Mouse (Mus musculus) lung, embryonic 16.5 days (tissue): ENCODE measurements around the gene Adig. TPM values are rescaled to one million over a fixed set of nuclear protein-coding genes. Genes with fewer than 3 reads are reported as not detected.

Experiments used
- ATAC-seq: fragments of 200-750 bp; cut with Nextera tagmentation; 2 replicates; pipeline ENCODE4 v1.8.0; 2017; ENCODE audit warnings: low read depth, mild to moderate bottlenecking, moderate library complexity
- H3K27ac ChIP-seq: fragments of 300-500 bp; sonication (generic); 2 replicates; pipeline ENCODE4 v1.5.1; 2014; ENCODE audit warnings: mild to moderate bottlenecking, control low read depth, low read length
- H3K27me3 ChIP-seq: fragments of 300-500 bp; sonication (generic); 2 replicates; pipeline ENCODE4 v1.6.1; 2014; ENCODE audit warnings: low read depth, low read length, mixed read lengths; ENCODE audit not compliant: control insufficient read depth, insufficient read depth
- H3K36me3 ChIP-seq: fragments of 300-500 bp; sonication (generic); 2 replicates; pipeline ENCODE4 v1.6.1; 2014; ENCODE audit warnings: low read length; ENCODE audit not compliant: control insufficient read depth, insufficient read depth
- H3K4me1 ChIP-seq: fragments of 300-500 bp; sonication (generic); replicated peaks from 2 replicates; pipeline ENCODE4 v1.6.1; 2014; ENCODE audit warnings: low read length, mixed read lengths; ENCODE audit not compliant: control insufficient read depth, insufficient read depth
- H3K4me2 ChIP-seq: fragments of 300-500 bp; sonication (generic); 2 replicates; pipeline ENCODE4 v1.6.1; 2014; ENCODE audit warnings: low read depth, low read length, control low read depth
- H3K4me3 ChIP-seq: fragments of 300-500 bp; sonication (generic); 2 replicates; pipeline ENCODE4 v1.5.1; 2014; ENCODE audit warnings: mild to moderate bottlenecking, low read length, control low read depth
- H3K9ac ChIP-seq: fragments of 300-500 bp; sonication (generic); 2 replicates; pipeline ENCODE4 v1.6.1; 2014; ENCODE audit warnings: low read length, control low read depth
- H3K9me3 ChIP-seq: fragments of 300-500 bp; sonication (generic); 2 replicates; pipeline ENCODE4 v1.6.1; 2016; ENCODE audit warnings: low read length; ENCODE audit not compliant: control insufficient read depth
- WGBS: fragments of 180-500 bp; shearing (Covaris S2); extraction: QIAGEN DNeasy Blood & Tissue Kit; methylation state at CpG from one replicate; pipeline ENCODE4 v1.1.7; 2014; 5-methylcytosine and 5-hydroxymethylcytosine counted together
- polyA plus RNA-seq: library from polyadenylated mRNA; unstranded; fragments of >200 nt; fragmentation: Nextera tagmentation; extraction: Ambion mirVana; gene quantifications from 2 replicates; pipeline ENCODE4 v1.2.1, GENCODE M21; 2015

Adig gene
- polyA plus RNA-seq, 1 experiment from 2014 or later = not detected

GRCm38 (mm10) chr2:158506475-158506874 lies 4.1 kb downstream of the Adig start:
- Histone ChIP-seq H3K9me3 (no peaks in the 10 kb centered on the region), H3K4me1 (peaks cover 7% of the 10 kb centered on the region; the same call in 1 of the 2 replicates), H3K36me3 (no peaks in the 10 kb centered on the region), H3K4me2 (no peak overlapping the region), H3K27me3 (no peaks in the 10 kb centered on the region), H3K4me3 (no peak overlapping the region), H3K27ac (no peak overlapping the region), H3K9ac (no peak overlapping the region)
- 77% methylated on average over 5 of the region's 5 CpGs for WGBS
- no peak for ATAC-seq

GRCm38 (mm10) chr2:158507046-158507445 lies 4.6 kb downstream of the Adig start:
- H3K27me3 ChIP-seq = no peaks in the 10 kb centered on the region
- H3K4me1 ChIP-seq = peaks cover 7% of the 10 kb centered on the region; the same call in 1 of the 2 replicates
- 93% methylated on average over 10 of the region's 10 CpGs for WGBS
- no peak for ATAC-seq
- no peak overlapping the region for H3K4me2 ChIP-seq
- no peak overlapping the region for H3K27ac ChIP-seq
- H3K4me3 ChIP-seq = no peak overlapping the region
- no peaks in the 10 kb centered on the region for H3K9me3 ChIP-seq
- H3K36me3 ChIP-seq = no peaks in the 10 kb centered on the region
- no peak overlapping the region for H3K9ac ChIP-seq

GRCm38 (mm10) chr2:158510665-158511064 lies 8.3 kb downstream of the Adig start:
- ATAC-seq = peak; percentile 75
- Histone ChIP-seq H3K4me1 (peaks cover 5% of the 10 kb centered on the region), H3K36me3 (no peaks in the 10 kb centered on the region), H3K27ac (no peak overlapping the region), H3K9ac (no peak overlapping the region), H3K27me3 (no peaks in the 10 kb centered on the region), H3K4me2 (no peak overlapping the region), H3K9me3 (no peaks in the 10 kb centered on the region), H3K4me3 (no peak overlapping the region)
- 55% methylated on average over 6 of the region's 6 CpGs for WGBS

- 69% methylated on average over 10 of the region's 10 CpGs for WGBS
Measured at GRCm38 (mm10) chr2:158512528-158512927, 10.1 kb downstream of the Adig start, which contains the start of gene Arhgap40. Arhgap40 (plus strand) TSS chr2:158512796.

GRCm38 (mm10) chr2:158513821-158514336 lies 11.5 kb downstream of the Adig start:
- H3K4me2 ChIP-seq = no peak overlapping the region
- peaks cover 8% of the 10 kb centered on the region for H3K4me1 ChIP-seq
- no peaks in the 10 kb centered on the region for H3K27me3 ChIP-seq
- no peak overlapping the region for H3K27ac ChIP-seq
- 62% methylated on average over 12 of the region's 12 CpGs for WGBS
- no peak overlapping the region for H3K4me3 ChIP-seq
- ATAC-seq = no peak
- no peak overlapping the region for H3K9ac ChIP-seq
- no peaks in the 10 kb centered on the region for H3K9me3 ChIP-seq
- no peaks in the 10 kb centered on the region for H3K36me3 ChIP-seq

More at GRCm38 (mm10) chr2:158512528-158512927, 10.1 kb downstream of the Adig start, which contains the start of gene Arhgap40:
- Histone ChIP-seq H3K4me3 (no peak within 1 kb of the TSS), H3K9me3 (no peaks in the 10 kb centered on the region), H3K9ac (no peak within 1 kb of the TSS), H3K36me3 (no peaks in the 10 kb centered on the region), H3K4me2 (no peak within 1 kb of the TSS), H3K4me1 (peaks cover 8% of the 10 kb centered on the region), H3K27ac (no peak within 1 kb of the TSS), H3K27me3 (no peaks in the 10 kb centered on the region)
- ATAC-seq = 0 out of 2 replicates have a peak, but pooled peaks have one; percentile 23

- no peak for ATAC-seq
- no peaks in the 10 kb centered on the region for H3K9me3 ChIP-seq
- H3K36me3 ChIP-seq = no peaks in the 10 kb centered on the region
- WGBS = 45% methylated on average over 6 of the region's 6 CpGs
- no peaks in the 10 kb centered on the region for H3K27me3 ChIP-seq
- peaks cover 6% of the 10 kb centered on the region for H3K4me1 ChIP-seq
- H3K4me3 ChIP-seq = no peak overlapping the region
- H3K4me2 ChIP-seq = no peak overlapping the region
- H3K9ac ChIP-seq = no peak overlapping the region
- H3K27ac ChIP-seq = no peak overlapping the region
Measured at GRCm38 (mm10) chr2:158518583-158518982, 16.2 kb downstream of the Adig start.

GRCm38 (mm10) chr2:158519071-158519470 lies 16.7 kb downstream of the Adig start:
- peaks cover 6% of the 10 kb centered on the region for H3K4me1 ChIP-seq
- ATAC-seq = no peak
- H3K36me3 ChIP-seq = no peaks in the 10 kb centered on the region
- no peaks in the 10 kb centered on the region for H3K9me3 ChIP-seq
- H3K27ac ChIP-seq = no peak overlapping the region
- 48% methylated on average over 11 of the region's 11 CpGs for WGBS
- no peak overlapping the region for H3K4me3 ChIP-seq
- no peak overlapping the region for H3K9ac ChIP-seq
- H3K4me2 ChIP-seq = no peak overlapping the region
- H3K27me3 ChIP-seq = no peaks in the 10 kb centered on the region

- Histone ChIP-seq H3K4me3 (no peak overlapping the region), H3K9ac (no peak overlapping the region), H3K27me3 (no peaks in the 10 kb centered on the region), H3K4me1 (peaks cover 6% of the 10 kb centered on the region), H3K36me3 (no peaks in the 10 kb centered on the region), H3K4me2 (no peak overlapping the region), H3K9me3 (no peaks in the 10 kb centered on the region), H3K27ac (no peak overlapping the region)
- WGBS = 60% methylated on average over 6 of the region's 6 CpGs
- ATAC-seq = no peak
Measured at GRCm38 (mm10) chr2:158519800-158520199, 17.4 kb downstream of the Adig start.

GRCm38 (mm10) chr2:158523060-158523459 lies 20.6 kb downstream of the Adig start:
- H3K4me1 ChIP-seq = peaks cover 3% of the 10 kb centered on the region; the same call in 1 of the 2 replicates
- H3K9me3 ChIP-seq = no peaks in the 10 kb centered on the region
- no peak overlapping the region for H3K27ac ChIP-seq
- no peaks in the 10 kb centered on the region for H3K36me3 ChIP-seq
- H3K4me2 ChIP-seq = no peak overlapping the region
- H3K9ac ChIP-seq = no peak overlapping the region
- H3K27me3 ChIP-seq = no peaks in the 10 kb centered on the region
- ATAC-seq = peak; percentile 71
- H3K4me3 ChIP-seq = no peak overlapping the region
- 62% methylated on average over 8 of the region's 8 CpGs for WGBS
